Mouse (Mus musculus) embryonic fibroblast, embryonic 13.5 days (primary cell): ENCODE results near the gene Cnn3. TPM values are rescaled to one million over a fixed set of nuclear protein-coding genes. Genes with fewer than 3 reads are reported as not detected.

Experiments used
- H3K27ac ChIP-seq: 2 replicates; pipeline ENCODE4 v1.5.1; 2012; ENCODE audit warnings: low read length, control low read depth, inconsistent platforms; ENCODE audit not compliant: insufficient read depth
- H3K4me1 ChIP-seq: 2 replicates; pipeline ENCODE4 v1.6.1; 2011; ENCODE audit warnings: low read length; ENCODE audit not compliant: control insufficient read depth, insufficient read depth
- H3K4me3 ChIP-seq: 2 replicates; pipeline ENCODE4 v1.5.1; 2011; ENCODE audit warnings: mild to moderate bottlenecking, control low read depth, low read length; ENCODE audit not compliant: insufficient read depth
- CTCF ChIP-seq: IDR thresholded peaks from 2 replicates; pipeline ENCODE4 v1.5.1; 2011; ENCODE audit warnings: mild to moderate bottlenecking, control low read depth, low read length, moderate library complexity, borderline replicate concordance; ENCODE audit not compliant: insufficient read depth
- POLR2A ChIP-seq: IDR thresholded peaks from 2 replicates; pipeline ENCODE4 v1.6.1; 2011; ENCODE audit warnings: low read depth, mild to moderate bottlenecking, control low read depth, low read length, moderate library complexity
- polyA plus RNA-seq: library from polyadenylated mRNA; stranded (reverse); fragments of >200 nt; gene quantifications from 2 replicates; pipeline ENCODE4 v1.2.4, GENCODE M21; 2011; ENCODE audit warnings: low read depth; ENCODE audit not compliant: missing spikeins, insufficient read length

Cnn3 gene
- polyA plus RNA-seq, 1 experiment = 720 TPM

DNA sequence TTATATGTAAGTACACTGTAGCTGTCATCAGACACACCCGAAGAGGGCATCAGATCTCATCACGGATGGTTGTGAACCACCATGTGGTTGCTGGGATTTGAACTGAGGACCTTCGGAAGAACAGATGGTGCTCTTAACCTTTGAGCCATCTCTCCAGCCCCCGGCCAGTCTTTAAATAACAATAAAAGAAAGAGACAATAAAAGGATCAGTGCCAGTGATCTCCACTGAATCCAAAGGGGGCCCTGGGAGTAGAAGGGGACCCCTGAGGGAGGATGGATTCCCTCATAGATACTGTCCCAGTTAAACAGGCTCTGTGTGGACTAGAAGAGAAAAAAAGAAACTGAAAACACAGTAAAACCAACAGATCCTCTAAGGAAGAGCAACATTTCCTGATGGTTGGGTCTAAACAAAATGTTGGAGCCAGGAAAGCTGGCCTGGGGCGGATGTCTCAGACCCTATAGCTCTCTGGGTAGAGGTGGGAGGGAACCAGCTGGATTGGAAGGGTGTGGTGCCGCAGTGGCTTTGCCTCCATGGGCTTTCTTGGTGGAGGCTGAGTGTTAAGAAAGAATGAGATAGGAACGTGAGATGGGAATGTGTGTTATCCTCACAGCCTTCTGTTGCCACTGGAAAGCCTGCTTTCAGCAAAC, 4.1 kb downstream of the Cnn3 start:
- H3K27ac ChIP-seq = peak overlapping the region; percentile 22; the same call in 1 of the 2 replicates
- TF ChIP-seq CTCF = no peak
- no peak for TF ChIP-seq POLR2A
- H3K4me1 ChIP-seq = peaks cover 21% of the 10 kb centered on the region
- H3K4me3 ChIP-seq = 0 out of 2 replicates have a peak overlapping the region, but pooled peaks have one; percentile 1

DNA sequence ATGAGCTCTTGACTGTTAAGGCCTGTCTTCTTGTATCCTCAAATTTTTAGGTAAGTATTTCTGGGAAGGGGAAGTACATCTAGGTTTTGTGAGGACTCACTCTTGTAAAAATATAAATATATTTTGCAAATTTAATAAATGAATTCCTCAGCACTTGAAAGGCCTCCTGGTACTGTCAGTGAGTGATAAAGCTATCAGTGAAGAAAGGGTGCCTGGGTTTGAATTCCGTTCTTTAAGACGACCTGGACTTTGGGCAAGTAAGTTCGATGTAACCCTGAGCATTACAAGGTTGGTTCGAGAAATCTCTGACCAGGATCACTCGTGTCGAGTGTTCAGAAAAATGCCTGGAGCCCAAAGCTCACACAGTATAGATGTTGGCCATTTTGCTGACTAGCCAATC, 7.1 kb downstream of the Cnn3 start:
- no peak overlapping the region for H3K4me3 ChIP-seq
- peaks cover 24% of the 10 kb centered on the region for H3K4me1 ChIP-seq

DNA sequence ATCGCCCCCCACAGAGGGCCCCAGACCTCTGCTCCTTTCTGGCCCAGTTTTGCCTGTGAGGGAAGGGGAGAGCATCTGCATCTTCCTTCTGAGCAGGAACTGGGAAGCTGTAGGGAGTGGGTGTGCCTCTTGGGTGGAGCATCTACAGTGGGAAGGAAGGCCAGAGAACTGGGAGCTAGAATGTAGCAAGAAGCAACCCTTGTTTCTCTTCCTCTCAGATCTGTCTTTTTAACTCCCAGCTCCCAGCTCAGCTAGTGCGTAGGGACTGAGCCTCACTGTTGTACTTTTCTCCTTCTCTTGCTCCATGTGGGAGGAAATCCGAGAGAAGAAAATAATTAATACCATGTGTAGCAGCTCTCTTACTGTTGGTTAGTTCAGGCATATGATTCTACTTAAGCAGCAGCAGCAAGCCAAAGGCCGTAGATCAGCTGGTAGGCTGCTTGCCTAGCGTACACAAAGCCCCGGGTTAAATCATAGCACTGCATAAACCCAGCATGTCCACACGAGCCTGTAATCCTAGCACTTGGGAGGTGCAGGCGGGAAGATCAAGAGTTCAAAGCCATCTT, 7.8 kb downstream of the Cnn3 start:
- H3K4me1 ChIP-seq = peaks cover 24% of the 10 kb centered on the region
- no peak for TF ChIP-seq CTCF
- TF ChIP-seq POLR2A = no peak
- no peak overlapping the region for H3K4me3 ChIP-seq
- H3K27ac ChIP-seq = peak overlapping the region; percentile 57

More for the DNA sequence above, 7.1 kb downstream of the Cnn3 start:
- TF ChIP-seq CTCF (no peak), POLR2A (no peak)
- peak overlapping the region; percentile 57 for H3K27ac ChIP-seq

DNA sequence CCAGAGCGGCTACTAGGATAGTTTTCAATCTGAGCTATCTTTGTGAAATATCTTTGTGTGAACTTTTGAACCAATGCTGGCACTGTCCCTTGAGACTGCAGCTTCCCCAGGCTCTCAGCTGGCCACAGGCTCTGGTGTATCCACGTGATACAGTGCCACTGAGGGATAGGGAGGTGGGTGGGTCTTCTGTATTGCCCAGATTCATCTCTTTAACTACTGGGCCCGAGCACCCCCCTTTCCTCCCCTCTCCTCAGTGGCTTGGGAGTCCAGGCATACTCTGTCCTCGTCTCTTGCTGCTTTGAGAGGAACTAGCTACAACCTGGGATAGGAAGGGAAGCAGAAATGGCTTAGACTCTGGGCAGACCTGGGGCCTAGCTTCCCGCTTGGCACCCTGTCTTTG, 9.0 kb downstream of the Cnn3 start:
- no peak overlapping the region for H3K4me3 ChIP-seq
- H3K4me1 ChIP-seq = peaks cover 24% of the 10 kb centered on the region
- H3K27ac ChIP-seq = no peak overlapping the region
- TF ChIP-seq CTCF = no peak
- TF ChIP-seq POLR2A = no peak

DNA sequence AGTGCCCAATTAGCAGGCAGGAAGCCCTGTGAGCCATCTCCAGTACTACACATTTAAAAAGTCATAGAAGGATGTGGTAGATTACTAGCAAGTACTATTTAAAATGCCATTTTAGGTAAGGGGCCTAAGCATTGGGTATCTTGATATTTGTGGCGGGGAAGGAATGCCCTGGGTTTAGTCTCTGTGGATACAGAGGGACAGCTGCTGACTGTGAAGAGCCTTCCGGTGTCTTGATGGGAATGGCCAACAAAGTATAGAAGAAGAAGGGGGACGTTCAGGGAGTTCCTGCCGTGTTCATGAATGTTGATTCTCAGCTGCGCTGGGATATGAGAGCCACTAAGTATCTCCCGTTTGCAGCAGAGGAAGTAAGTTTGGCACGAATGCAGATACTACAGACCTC, 10.8 kb downstream of the Cnn3 start:
- Histone ChIP-seq H3K4me1 (peaks cover 22% of the 10 kb centered on the region), H3K27ac (no peak overlapping the region), H3K4me3 (no peak overlapping the region)
- no peak for TF ChIP-seq CTCF
- TF ChIP-seq POLR2A = no peak

DNA sequence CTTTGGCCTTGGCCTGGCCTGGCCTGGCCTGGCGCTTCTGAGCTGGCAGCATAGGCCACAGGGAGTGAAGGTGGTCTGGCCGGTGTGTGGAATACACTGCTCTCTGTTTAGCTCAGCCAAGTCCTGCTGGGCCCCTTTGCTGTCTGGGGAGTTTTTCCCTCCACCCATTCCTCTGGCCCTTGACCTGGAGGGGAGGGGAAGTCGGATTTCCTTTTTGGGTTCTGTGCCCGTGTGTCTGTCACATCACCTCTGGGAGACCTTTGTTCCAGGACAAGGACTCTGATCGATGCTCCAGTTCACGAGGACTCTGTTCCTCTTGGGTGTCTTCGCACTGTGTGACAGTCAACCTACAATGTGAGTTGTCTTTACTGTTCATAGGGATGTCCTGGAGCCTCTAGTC, 11.7 kb downstream of the Cnn3 start:
- TF ChIP-seq CTCF = no peak
- no peak for TF ChIP-seq POLR2A
- Histone ChIP-seq H3K4me3 (no peak overlapping the region), H3K4me1 (peaks cover 18% of the 10 kb centered on the region), H3K27ac (no peak overlapping the region)

DNA sequence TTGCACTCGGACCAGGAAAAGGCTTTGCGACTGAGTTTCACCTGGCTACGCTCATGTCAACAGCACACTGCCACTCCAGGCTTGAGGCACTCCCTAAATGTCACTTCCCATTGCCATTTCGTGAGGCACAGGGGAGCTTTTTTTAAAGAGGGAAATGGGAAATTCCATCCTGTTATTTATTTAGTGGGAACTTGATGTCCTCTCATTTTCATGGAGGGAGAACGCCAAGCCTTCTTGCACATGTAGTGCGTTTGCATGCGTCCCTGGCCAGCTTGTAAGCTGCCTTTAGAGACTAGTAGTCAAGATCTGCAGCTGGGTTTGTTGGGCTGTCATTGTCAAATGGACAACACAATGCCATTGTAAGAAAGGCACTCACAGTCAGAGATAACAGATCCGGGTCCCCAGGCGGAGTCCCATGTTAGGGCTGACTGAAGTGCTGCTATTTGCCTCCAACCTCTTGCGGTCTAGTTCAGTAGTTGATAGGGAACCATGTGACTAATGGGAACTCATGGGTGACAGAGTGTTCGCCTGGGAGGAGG, 13.4 kb downstream of the Cnn3 start:
- H3K4me3 ChIP-seq = no peak overlapping the region
- H3K27ac ChIP-seq = no peak overlapping the region
- TF ChIP-seq POLR2A (no peak), CTCF (no peak)
- H3K4me1 ChIP-seq = peaks cover 16% of the 10 kb centered on the region

DNA sequence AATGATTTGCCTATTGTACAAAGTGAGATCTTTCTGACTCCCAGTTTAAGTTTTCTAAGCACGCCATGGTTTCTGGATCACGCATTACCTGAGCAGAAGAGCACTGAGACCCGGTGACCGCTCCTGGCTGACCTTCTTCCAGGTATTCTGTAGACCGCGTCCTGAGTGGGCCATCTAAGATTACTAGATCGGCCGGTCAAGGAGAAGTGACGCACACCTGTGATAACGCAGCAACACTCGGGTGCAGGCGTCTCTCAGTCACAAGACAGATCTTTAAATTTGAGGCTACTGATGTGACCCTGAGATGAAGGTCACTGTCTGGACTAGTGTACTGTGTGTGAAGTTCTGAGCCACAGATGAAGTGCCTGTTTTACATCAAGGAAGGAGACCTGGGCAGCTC, 15.2 kb downstream of the Cnn3 start:
- no peak for TF ChIP-seq CTCF
- no peak for TF ChIP-seq POLR2A
- H3K4me1 ChIP-seq = peaks cover 6% of the 10 kb centered on the region

DNA sequence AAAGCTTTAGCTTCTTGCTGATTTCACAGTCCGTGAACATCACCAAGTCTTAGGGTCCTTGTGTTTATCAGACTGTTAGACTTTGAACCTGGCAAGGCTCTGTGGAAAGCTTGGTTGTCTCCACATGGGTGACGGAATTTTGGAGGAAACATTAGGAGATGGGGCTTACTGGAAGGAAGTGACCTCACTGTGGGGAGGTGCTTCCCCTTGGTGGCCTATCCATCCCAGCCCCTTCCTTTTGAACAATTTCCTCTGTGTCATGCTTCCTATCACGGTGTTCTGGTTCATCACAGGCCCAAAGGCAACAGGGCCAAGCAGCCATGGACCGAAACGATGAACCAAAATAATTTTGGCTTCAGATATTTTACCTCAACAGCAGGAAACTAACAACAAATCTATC, 16.0 kb downstream of the Cnn3 start:
- Histone ChIP-seq H3K4me1 (peaks cover 6% of the 10 kb centered on the region), H3K4me3 (no peak overlapping the region), H3K27ac (no peak overlapping the region)
- TF ChIP-seq POLR2A (no peak), CTCF (no peak)

More for the DNA sequence above, 15.2 kb downstream of the Cnn3 start:
- Histone ChIP-seq H3K4me3 (no peak overlapping the region), H3K27ac (no peak overlapping the region)

DNA sequence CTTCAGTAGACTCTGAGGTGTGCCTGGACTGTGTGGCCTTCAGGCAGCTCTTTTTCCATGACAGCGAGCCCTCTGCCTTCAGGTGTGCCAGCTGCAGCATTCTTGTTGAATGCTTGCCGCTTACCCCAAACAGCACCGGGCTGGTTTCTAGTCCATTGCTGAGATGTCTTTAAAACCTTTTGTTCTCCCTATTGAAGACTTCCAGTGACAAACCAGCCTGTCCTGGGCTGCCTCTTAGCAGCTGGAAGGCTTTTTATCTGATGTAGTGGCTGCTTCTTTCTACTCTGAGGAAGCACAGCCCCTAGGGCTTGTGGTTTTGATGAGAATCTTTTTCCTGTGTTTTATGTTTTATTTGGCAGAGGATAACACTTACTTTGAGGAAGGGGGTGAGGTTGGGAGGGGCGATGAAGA, 17.6 kb downstream of the Cnn3 start:
- Histone ChIP-seq H3K27ac (no peak overlapping the region), H3K4me1 (peaks cover 11% of the 10 kb centered on the region), H3K4me3 (no peak overlapping the region)
- no peak for TF ChIP-seq POLR2A
- no peak for TF ChIP-seq CTCF
